Mouse (Mus musculus) MEL (cell line): ENCODE measurements around the gene Mycbp2. TPM values are rescaled to one million over a fixed set of nuclear protein-coding genes. Genes with fewer than 3 reads are reported as not detected.

Experiments
- DNase-seq: peaks from one replicate; pipeline ENCODE4 v3.0.0; 2011; ENCODE audit warnings: low read depth, low spot score
- H3K27ac ChIP-seq: 2 replicates; pipeline ENCODE4 v1.5.1; 2012; ENCODE audit warnings: low read depth, mild to moderate bottlenecking, control low read depth, low read length, moderate library complexity; ENCODE audit not compliant: control insufficient read depth
- H3K27me3 ChIP-seq, 2 experiments: fragments of 150-350 bp in 1 of 2; sonication (generic) in 1 of 2; 2 replicates each; pipeline ENCODE4 v1.6.1; 2012; ENCODE audit warnings: low read length in 2 of 2, mild to moderate bottlenecking in 2 of 2, improper control_type of control experiment in 1 of 2, moderate library complexity in 1 of 2; ENCODE audit not compliant: insufficient read depth in 2 of 2, control insufficient read depth in 1 of 2
- H3K36me3 ChIP-seq, 2 experiments: 2 replicates each; pipeline ENCODE4 v1.6.1; 2012 to 2014; ENCODE audit warnings: low read length in 2 of 2, improper control_type of control experiment in 1 of 2, inconsistent platforms in 1 of 2, mild to moderate bottlenecking in 1 of 2; ENCODE audit not compliant: insufficient read depth in 2 of 2, control insufficient read depth in 1 of 2
- H3K4me1 ChIP-seq, 2 experiments: fragments of 150-350 bp in 1 of 2; sonication (generic) in 1 of 2; 2 replicates each; pipeline ENCODE4 v1.6.1; 2012; ENCODE audit warnings: low read length in 2 of 2, improper control_type of control experiment in 1 of 2, mild to moderate bottlenecking in 1 of 2; ENCODE audit not compliant: insufficient read depth in 2 of 2, control insufficient read depth in 1 of 2
- H3K4me3 ChIP-seq, 2 experiments: fragments of 150-350 bp in 1 of 2; sonication (generic) in 1 of 2; 2 replicates each; pipeline ENCODE4 v1.5.1; 2012; ENCODE audit warnings: low read depth in 2 of 2, low read length in 2 of 2, mild to moderate bottlenecking in 2 of 2, moderate library complexity in 2 of 2, control low read depth in 1 of 2, improper control_type of control experiment in 1 of 2; ENCODE audit not compliant: control insufficient read depth in 1 of 2, insufficient read depth in 1 of 2
- H3K79me2 ChIP-seq: 2 replicates; pipeline ENCODE4 v1.6.1; 2012; ENCODE audit warnings: mild to moderate bottlenecking, low read length, moderate library complexity; ENCODE audit not compliant: control insufficient read depth, poor library complexity, insufficient read depth
- H3K9ac ChIP-seq: 2 replicates; pipeline ENCODE4 v1.6.1; 2012; ENCODE audit warnings: low read depth, mild to moderate bottlenecking, control low read depth, low read length, moderate library complexity; ENCODE audit not compliant: control insufficient read depth, poor library complexity, severe bottlenecking
- H3K9me3 ChIP-seq: fragments of 150-350 bp; sonication (generic); replicated peaks from 2 replicates; pipeline ENCODE4 v1.6.1; 2012; ENCODE audit warnings: mild to moderate bottlenecking, low read length, improper control_type of control experiment, moderate library complexity; ENCODE audit not compliant: insufficient read depth
- BHLHE40 ChIP-seq: IDR thresholded peaks from 2 replicates; pipeline ENCODE4 v1.6.1; 2012; ENCODE audit warnings: low read depth, mild to moderate bottlenecking, inconsistent platforms, low read length, improper control_type of control experiment, borderline replicate concordance
- CTCF ChIP-seq, 3 experiments: IDR thresholded peaks in 2 of 3; conservative IDR thresholded peaks in 1 of 3; 2 replicates each; pipeline ENCODE4 v1.5.1; 2011 to 2012; ENCODE audit warnings: low read length in 3 of 3, low read depth in 2 of 3, mild to moderate bottlenecking in 2 of 3, improper control_type of control experiment in 1 of 3, inconsistent platforms in 1 of 3, mixed read lengths in 1 of 3, moderate library complexity in 1 of 3; ENCODE audit not compliant: control insufficient read depth in 1 of 3, insufficient read depth in 1 of 3, poor library complexity in 1 of 3, severe bottlenecking in 1 of 3
- ELF1 ChIP-seq: IDR thresholded peaks from 2 replicates; pipeline ENCODE4 v1.6.1; 2014; ENCODE audit warnings: low read depth, mild to moderate bottlenecking, inconsistent platforms, low read length, improper control_type of control experiment, moderate library complexity
- GABPA ChIP-seq: IDR thresholded peaks from 2 replicates; pipeline ENCODE4 v1.6.1; 2012; ENCODE audit warnings: low read depth, mild to moderate bottlenecking, inconsistent platforms, low read length, improper control_type of control experiment, moderate library complexity
- GATA1 ChIP-seq: IDR thresholded peaks from 2 replicates; pipeline ENCODE4 v1.6.1; 2011; ENCODE audit warnings: low read depth, low read length, improper control_type of control experiment
- JUND ChIP-seq: IDR thresholded peaks from 2 replicates; pipeline ENCODE4 v1.6.1; 2011; ENCODE audit warnings: low read depth, mild to moderate bottlenecking, improper control_type of control experiment, low read length
- MAX ChIP-seq: IDR thresholded peaks from 2 replicates; pipeline ENCODE4 v1.6.1; 2011; ENCODE audit warnings: low read length, improper control_type of control experiment
- MAZ ChIP-seq: IDR thresholded peaks from 2 replicates; pipeline ENCODE4 v1.6.1; 2012; ENCODE audit warnings: low read depth, mild to moderate bottlenecking, inconsistent platforms, low read length, improper control_type of control experiment
- MEF2A ChIP-seq: IDR thresholded peaks from 2 replicates; pipeline ENCODE4 v1.6.1; 2014; ENCODE audit warnings: low read depth, mild to moderate bottlenecking, inconsistent platforms, low read length, improper control_type of control experiment; ENCODE audit not compliant: poor library complexity, insufficient replicate concordance, severe bottlenecking; ENCODE audit errors: extremely low read depth
- MXI1 ChIP-seq: IDR thresholded peaks from 2 replicates; pipeline ENCODE4 v1.6.1; 2011; ENCODE audit warnings: mild to moderate bottlenecking, low read depth, low read length, improper control_type of control experiment
- NELFE ChIP-seq: IDR thresholded peaks from 2 replicates; pipeline ENCODE4 v1.6.1; 2011; ENCODE audit warnings: low read depth, low read length, improper control_type of control experiment
- POLR2A ChIP-seq, 2 experiments: IDR thresholded peaks; 2 replicates each; pipeline ENCODE4 v1.6.1; 2011 to 2012; ENCODE audit warnings: low read length in 2 of 2, mild to moderate bottlenecking in 2 of 2, control low read depth in 1 of 2, improper control_type of control experiment in 1 of 2, low read depth in 1 of 2, moderate library complexity in 1 of 2; ENCODE audit not compliant: control insufficient read depth in 1 of 2, insufficient read depth in 1 of 2, poor library complexity in 1 of 2
- POLR2AphosphoS2 ChIP-seq: IDR thresholded peaks from 2 replicates; pipeline ENCODE4 v1.6.1; 2011; ENCODE audit warnings: low read length, improper control_type of control experiment
- POLR2AphosphoS5 ChIP-seq: IDR thresholded peaks from 2 replicates; pipeline ENCODE4 v1.6.1; 2012; ENCODE audit warnings: low read depth, borderline replicate concordance, mild to moderate bottlenecking, inconsistent platforms, low read length, moderate library complexity, mixed read lengths
- RCOR1 ChIP-seq: IDR thresholded peaks from 2 replicates; pipeline ENCODE4 v1.6.1; 2012; ENCODE audit warnings: low read depth, mild to moderate bottlenecking, inconsistent platforms, low read length, improper control_type of control experiment
- SIN3A ChIP-seq: IDR thresholded peaks from 2 replicates; pipeline ENCODE4 v1.6.1; 2012; ENCODE audit warnings: low read length, improper control_type of control experiment, inconsistent platforms
- TCF12 ChIP-seq: IDR thresholded peaks from 2 replicates; pipeline ENCODE4 v1.6.1; 2014; ENCODE audit warnings: low read depth, mild to moderate bottlenecking, inconsistent platforms, low read length, improper control_type of control experiment, moderate library complexity
- UBTF ChIP-seq: IDR thresholded peaks from 2 replicates; pipeline ENCODE4 v1.6.1; 2012; ENCODE audit warnings: low read depth, mild to moderate bottlenecking, inconsistent platforms, low read length, improper control_type of control experiment, moderate library complexity, borderline replicate concordance; ENCODE audit not compliant: insufficient read depth
- USF2 ChIP-seq, 2 experiments: IDR thresholded peaks; 2 replicates each; pipeline ENCODE4 v1.6.1; 2011 to 2012; ENCODE audit warnings: improper control_type of control experiment in 2 of 2, low read length in 2 of 2, borderline replicate concordance in 1 of 2, inconsistent platforms in 1 of 2, low read depth in 1 of 2, mild to moderate bottlenecking in 1 of 2; ENCODE audit not compliant: insufficient read depth in 1 of 2
- ZKSCAN1 ChIP-seq: IDR thresholded peaks from 2 replicates; pipeline ENCODE4 v1.6.1; 2012; ENCODE audit warnings: low read depth, mild to moderate bottlenecking, inconsistent platforms, low read length, improper control_type of control experiment, moderate library complexity
- ZNF384 ChIP-seq: IDR thresholded peaks from 2 replicates; pipeline ENCODE4 v1.6.1; 2012; ENCODE audit warnings: low read depth, mild to moderate bottlenecking, inconsistent platforms, low read length, improper control_type of control experiment
- polyA plus RNA-seq, 2 experiments: library from polyadenylated mRNA; stranded (reverse) in 1 of 2; unstranded in 1 of 2; fragments of >175 nt in 1 of 2; fragments of >200 nt in 1 of 2; gene quantifications; 2 replicates each; pipeline versions ENCODE4 v1.2.1 to v1.2.4; 2012; ENCODE audit warnings: low replicate concordance in 2 of 2, low read depth in 1 of 2; ENCODE audit not compliant: insufficient read length in 2 of 2, insufficient read depth in 1 of 2, missing spikeins in 1 of 2
- total RNA-seq: library from RNA; depleted of rRNA; stranded (reverse); fragments of 300-350 nt; gene quantifications from 2 replicates; pipeline ENCODE4 v1.2.3, GENCODE M21; 2012

The Mycbp2 gene
- total and polyA plus RNA-seq, 3 experiments, result 9.1 to 28.0 (median 23.4) TPM

DNA sequence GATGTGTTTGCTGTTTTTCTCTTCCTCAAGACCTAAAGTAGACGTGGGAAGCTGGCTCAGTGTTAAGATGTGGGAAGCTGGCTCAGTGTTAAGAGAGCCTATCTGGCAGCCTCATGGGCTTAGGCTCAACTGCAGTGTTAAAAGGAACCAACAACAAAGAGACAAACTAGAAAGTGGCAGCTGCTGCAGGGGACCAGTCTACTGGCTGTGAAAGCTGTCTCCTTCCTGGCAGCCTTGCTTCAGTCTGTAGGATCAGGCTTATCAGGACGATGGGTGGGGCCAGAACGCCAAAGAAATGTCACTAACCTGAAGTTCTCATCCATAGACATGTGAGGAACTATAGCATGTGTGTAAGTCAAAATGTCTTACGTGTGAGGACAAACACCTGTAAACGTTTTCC is 183.7 kb downstream of the Mycbp2 start:
- TF ChIP-seq POLR2A (IDR thresholded peaks at IDR 0.05; ENCODE audit: control insufficient read depth in 1 of 2, insufficient read depth in 1 of 2, low read depth in 1 of 2, low read length in 2 of 2, poor library complexity in 1 of 2) (no peak), SIN3A (no peak), UBTF (no peak), MAX (no peak), MXI1 (no peak), MEF2A (no peak), TCF12 (no peak), ELF1 (no peak), RCOR1 (no peak), GATA1 (no peak), MAZ (no peak), NELFE (no peak), ZNF384 (no peak), ZKSCAN1 (no peak), JUND (no peak), POLR2AphosphoS2 (no peak), POLR2AphosphoS5 (no peak)

DNA sequence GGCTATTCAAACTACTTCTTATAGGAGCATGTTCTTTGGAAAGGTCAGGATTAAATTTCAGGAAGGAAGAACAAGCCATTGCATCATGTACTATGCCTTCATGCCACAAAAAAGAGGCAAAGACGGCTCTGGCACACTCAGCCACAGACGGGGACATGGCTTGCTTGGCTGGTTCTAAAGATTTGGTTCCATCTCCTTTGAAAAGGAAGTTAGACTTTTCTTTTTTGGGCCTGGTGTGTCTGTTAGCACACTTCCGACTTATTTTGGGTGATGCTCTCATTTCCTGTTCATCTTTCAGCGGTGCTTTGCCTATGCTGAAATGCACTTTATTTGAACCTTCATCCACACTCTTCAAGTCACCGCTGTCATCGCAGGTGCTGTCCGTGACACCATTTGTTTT is 190.9 kb downstream of the Mycbp2 start:
- Histone ChIP-seq H3K4me1 (no peaks in the 10 kb centered on the region), H3K27me3 (no peaks in the 10 kb centered on the region), H3K36me3 (peaks cover 0 to 4% of the 10 kb centered on the region in 2 experiments; a peak in 2 of 4 replicates), H3K27ac (no peak overlapping the region), H3K9me3 (no peaks in the 10 kb centered on the region), H3K79me2 (no peaks in the 10 kb centered on the region), H3K4me3 (no peak overlapping the region), H3K9ac (no peak overlapping the region)
- no peak for DNase-seq
- TF ChIP-seq GATA1 (no peak), GABPA (no peak), POLR2A (IDR thresholded peaks at IDR 0.05; ENCODE audit: control insufficient read depth in 1 of 2, insufficient read depth in 1 of 2, low read depth in 1 of 2, low read length in 2 of 2, poor library complexity in 1 of 2) (no peak), TCF12 (no peak), MXI1 (no peak), CTCF (IDR thresholded peaks at IDR 0.05 in 2 of 3, conservative IDR thresholded peaks at IDR 0.05 in 1 of 3; ENCODE audit: control insufficient read depth in 1 of 3, insufficient read depth in 1 of 3, low read depth in 2 of 3, low read length in 3 of 3, poor library complexity in 1 of 3, severe bottlenecking in 1 of 3) (no peak), BHLHE40 (no peak), USF2 (IDR thresholded peaks at IDR 0.05; ENCODE audit: borderline replicate concordance in 1 of 2, insufficient read depth in 1 of 2, low read depth in 1 of 2, low read length in 2 of 2) (no peak), MAX (no peak), RCOR1 (no peak)

More for the DNA sequence above, 183.7 kb downstream of the Mycbp2 start:
- H3K36me3 ChIP-seq, result peaks cover 2 to 3% of the 10 kb centered on the region in 2 experiments; a peak in 3 of 4 replicates
- no peak overlapping the region for H3K27ac ChIP-seq
- H3K4me3 ChIP-seq, result no peak overlapping the region
- 0 out of 4 replicates have a peak, but pooled peaks cover 0 to 4% of the 10 kb centered on the region in 2 experiments for H3K4me1 ChIP-seq
- no peaks in the 10 kb centered on the region for H3K79me2 ChIP-seq
- no peaks in the 10 kb centered on the region for H3K9me3 ChIP-seq
- no peak overlapping the region for H3K9ac ChIP-seq
- peak; percentile 34 for DNase-seq
- H3K27me3 ChIP-seq, result no peaks in the 10 kb centered on the region
